Mouse (Mus musculus): Measurements from ENCODE around the gene Pctp. TPM values are rescaled to one million over a fixed set of nuclear protein-coding genes. Genes with fewer than 3 reads are reported as not detected.

Pctp gene
- polyA plus RNA-seq, 1 experiment = 0.84 TPM

DNA sequence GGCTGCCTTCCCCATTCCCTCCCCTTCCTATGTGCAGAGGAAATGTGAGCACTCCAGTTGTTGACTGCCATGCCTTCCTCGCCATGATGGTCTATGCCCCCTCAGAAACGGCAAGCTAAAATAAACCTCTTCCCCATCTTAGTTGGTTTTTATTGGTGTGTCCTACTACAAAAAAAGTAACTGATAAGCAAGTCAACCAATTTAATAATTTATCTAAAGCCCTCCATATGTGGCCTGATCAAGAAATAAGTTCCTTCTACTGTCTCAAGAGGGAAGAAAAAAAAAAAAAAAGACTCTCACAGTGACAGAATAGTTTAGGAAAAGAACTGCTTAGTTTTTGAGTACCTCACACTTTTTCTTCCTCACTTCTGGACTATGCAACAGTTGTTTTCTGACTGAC, 22.6 kb downstream of the Pctp start:
- TF ChIP-seq USF1 (IDR thresholded peaks at IDR 0.05; ENCODE audit: low read depth) (no peak), CEBPB (IDR thresholded peaks at IDR 0.05; ENCODE audit: low read depth) (no peak), MAX (IDR thresholded peaks at IDR 0.05) (no peak), MYOD1 (IDR thresholded peaks at IDR 0.05; ENCODE audit: control insufficient read depth, insufficient read length, low read depth) (no peak), MYOG (IDR thresholded peaks at IDR 0.05; ENCODE audit: control insufficient read depth, extremely low read depth, insufficient read length) (no peak), CTCF (IDR thresholded peaks at IDR 0.05; ENCODE audit: control insufficient read depth, insufficient read depth, insufficient read length) (no peak), FOSL1 (IDR thresholded peaks at IDR 0.05; ENCODE audit: insufficient read depth, low read length, poor library complexity, severe bottlenecking) (no peak)
- no peaks in the 10 kb centered on the region for H3K36me3 ChIP-seq (ENCODE audit: control insufficient read depth, insufficient read depth)

DNA sequence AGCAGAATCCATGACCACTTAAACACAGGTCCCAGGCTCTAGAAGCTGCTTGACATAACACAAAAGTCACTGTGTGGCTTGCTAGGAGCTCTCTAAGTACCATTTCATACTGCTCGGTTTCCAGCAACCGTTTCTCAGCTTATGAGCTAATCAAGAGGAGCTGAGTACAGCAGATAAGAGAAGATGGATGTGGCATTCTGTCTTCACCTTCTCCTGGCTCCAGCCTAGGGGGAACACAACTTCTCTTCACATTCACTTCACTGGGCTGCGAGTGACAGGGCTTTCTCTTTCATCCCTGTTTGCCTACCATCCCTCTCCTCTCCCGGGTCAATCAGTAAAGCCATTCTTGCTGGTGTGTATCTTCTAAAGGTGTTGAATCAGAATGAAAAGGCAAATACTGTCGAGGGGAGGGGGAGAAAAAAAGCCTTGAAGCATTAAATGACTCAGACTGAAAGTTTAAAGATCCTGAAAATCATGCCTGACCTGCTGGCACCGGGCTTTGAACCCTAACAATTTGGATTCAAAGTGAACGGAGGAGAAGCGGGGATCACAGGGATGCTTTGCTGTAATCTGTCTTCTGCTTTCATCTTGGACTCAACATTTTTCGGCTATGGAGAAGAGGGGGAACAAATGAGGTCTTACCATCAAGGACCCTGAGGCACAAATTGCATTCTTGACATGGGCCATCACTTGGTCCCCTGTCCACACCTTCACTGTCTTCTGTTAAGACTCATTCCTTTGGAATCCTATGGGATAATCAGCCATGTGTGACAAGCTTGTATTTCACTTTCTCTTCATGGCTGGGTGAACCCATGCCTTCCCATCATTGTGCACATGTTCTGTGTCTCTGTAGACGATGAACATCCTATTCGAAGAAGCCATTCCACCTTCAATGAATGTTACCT, 23.5 kb downstream of the Pctp start:
- no peaks in the 10 kb centered on the region for H3K27me3 ChIP-seq (ENCODE audit: control insufficient read depth, insufficient read depth, insufficient read length)
- H3K79me2 ChIP-seq (ENCODE audit: control insufficient read depth, insufficient read depth) = no peaks in the 10 kb centered on the region
- no peak for TF ChIP-seq FOSL1 (IDR thresholded peaks at IDR 0.05; ENCODE audit: insufficient read depth, low read length, poor library complexity, severe bottlenecking)
- no peak for TF ChIP-seq MYOD1 (IDR thresholded peaks at IDR 0.05; ENCODE audit: control insufficient read depth, insufficient read length, low read depth)
- no peak for TF ChIP-seq CEBPB (IDR thresholded peaks at IDR 0.05; ENCODE audit: low read depth)
- no peak for TF ChIP-seq USF1 (IDR thresholded peaks at IDR 0.05; ENCODE audit: low read depth)
- no peak for TF ChIP-seq MYOG (IDR thresholded peaks at IDR 0.05; ENCODE audit: control insufficient read depth, extremely low read depth, insufficient read length)
- TF ChIP-seq CTCF (IDR thresholded peaks at IDR 0.05; ENCODE audit: control insufficient read depth, insufficient read depth, insufficient read length) = no peak
- no peak for TF ChIP-seq MAX (IDR thresholded peaks at IDR 0.05)
- H3K79me3 ChIP-seq (ENCODE audit: low read depth) = no peaks in the 10 kb centered on the region
- no peaks in the 10 kb centered on the region for H3K36me3 ChIP-seq (ENCODE audit: control insufficient read depth, insufficient read depth)
- H3K4me3 ChIP-seq (ENCODE audit: insufficient read depth, poor library complexity, severe bottlenecking) = no peak overlapping the region
- H3ac ChIP-seq (ENCODE audit: control insufficient read depth, insufficient read length, low read depth) = no peak overlapping the region

More for the DNA sequence above, 22.6 kb downstream of the Pctp start:
- no peaks in the 10 kb centered on the region for H3K79me3 ChIP-seq (ENCODE audit: low read depth)
- no peak overlapping the region for H3ac ChIP-seq (ENCODE audit: control insufficient read depth, insufficient read length, low read depth)
- no peak overlapping the region for H3K4me3 ChIP-seq (ENCODE audit: insufficient read depth, poor library complexity, severe bottlenecking)
- H3K79me2 ChIP-seq (ENCODE audit: control insufficient read depth, insufficient read depth) = no peaks in the 10 kb centered on the region
- H3K27me3 ChIP-seq (ENCODE audit: control insufficient read depth, insufficient read depth, insufficient read length) = no peaks in the 10 kb centered on the region

DNA sequence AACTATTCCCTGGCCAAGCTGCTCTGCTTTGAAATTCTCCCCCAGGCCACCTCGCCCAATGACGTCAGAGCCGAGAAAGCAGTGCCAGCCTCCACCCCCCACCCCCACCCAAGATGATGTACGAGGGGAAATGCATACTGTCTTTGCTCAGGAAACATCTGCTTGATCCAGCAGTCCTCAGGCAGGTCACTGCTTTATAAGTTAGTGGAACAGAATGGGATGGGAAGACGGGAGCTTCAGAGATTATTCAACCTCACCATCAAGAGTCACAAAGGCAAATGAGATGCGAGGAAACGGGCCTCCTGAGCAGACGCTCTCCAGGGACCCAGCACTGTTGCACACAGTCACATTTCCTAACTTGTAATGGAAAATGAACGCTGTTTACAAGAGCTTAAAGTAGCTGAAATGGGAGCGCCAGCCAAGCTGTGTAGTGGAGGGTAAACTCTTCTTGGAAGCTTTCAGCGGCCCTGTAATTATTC, 24.3 kb downstream of the Pctp start:
- Histone ChIP-seq H3ac (ENCODE audit: control insufficient read depth, insufficient read length, low read depth) (no peak overlapping the region), H3K4me3 (ENCODE audit: insufficient read depth, poor library complexity, severe bottlenecking) (no peak overlapping the region)
- no peak for TF ChIP-seq MYOD1 (IDR thresholded peaks at IDR 0.05; ENCODE audit: control insufficient read depth, insufficient read length, low read depth)
- no peak for TF ChIP-seq MAX (IDR thresholded peaks at IDR 0.05)
- no peak for TF ChIP-seq USF1 (IDR thresholded peaks at IDR 0.05; ENCODE audit: low read depth)
- TF ChIP-seq MYOG (IDR thresholded peaks at IDR 0.05; ENCODE audit: control insufficient read depth, extremely low read depth, insufficient read length) = no peak
- no peak for TF ChIP-seq CTCF (IDR thresholded peaks at IDR 0.05; ENCODE audit: control insufficient read depth, insufficient read depth, insufficient read length)
- no peak for TF ChIP-seq CEBPB (IDR thresholded peaks at IDR 0.05; ENCODE audit: low read depth)
- no peak for TF ChIP-seq FOSL1 (IDR thresholded peaks at IDR 0.05; ENCODE audit: insufficient read depth, low read length, poor library complexity, severe bottlenecking)

DNA sequence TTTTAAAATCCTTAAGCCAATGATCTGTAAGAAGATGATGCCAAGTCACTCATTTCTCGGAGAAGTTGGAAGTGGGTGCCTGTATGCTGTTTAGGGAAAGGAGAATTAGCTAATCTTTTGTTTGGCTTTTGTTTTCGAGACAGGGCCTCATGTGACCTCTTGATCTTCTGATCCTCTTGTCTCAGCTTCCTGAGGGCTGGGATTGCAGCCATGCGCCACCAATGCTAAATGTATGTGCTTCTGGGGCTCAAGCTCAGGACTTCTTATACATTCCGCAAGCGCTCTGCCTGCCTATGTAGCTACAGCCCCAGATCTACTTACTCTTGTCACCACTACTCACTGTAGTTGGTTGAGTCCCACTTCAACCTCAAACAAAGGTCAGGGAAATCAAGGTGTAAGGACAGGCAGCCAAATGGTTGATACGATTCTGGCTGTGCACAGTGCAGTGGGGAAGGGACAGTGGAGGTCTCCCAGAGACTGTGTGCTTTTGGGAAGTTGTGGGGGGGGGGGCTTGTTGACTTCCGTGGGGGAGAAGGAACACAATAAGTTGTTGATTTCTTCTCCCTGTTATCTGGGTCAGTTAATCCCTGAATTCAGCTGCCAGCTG, 24.8 kb downstream of the Pctp start:
- Histone ChIP-seq H3K79me3 (ENCODE audit: low read depth) (no peaks in the 10 kb centered on the region), H3K27me3 (ENCODE audit: control insufficient read depth, insufficient read depth, insufficient read length) (no peaks in the 10 kb centered on the region)

More for the DNA sequence above, 24.3 kb downstream of the Pctp start:
- no peaks in the 10 kb centered on the region for H3K27me3 ChIP-seq (ENCODE audit: control insufficient read depth, insufficient read depth, insufficient read length)
- H3K79me2 ChIP-seq (ENCODE audit: control insufficient read depth, insufficient read depth) = no peaks in the 10 kb centered on the region
- no peaks in the 10 kb centered on the region for H3K36me3 ChIP-seq (ENCODE audit: control insufficient read depth, insufficient read depth)
- no peaks in the 10 kb centered on the region for H3K79me3 ChIP-seq (ENCODE audit: low read depth)

DNA sequence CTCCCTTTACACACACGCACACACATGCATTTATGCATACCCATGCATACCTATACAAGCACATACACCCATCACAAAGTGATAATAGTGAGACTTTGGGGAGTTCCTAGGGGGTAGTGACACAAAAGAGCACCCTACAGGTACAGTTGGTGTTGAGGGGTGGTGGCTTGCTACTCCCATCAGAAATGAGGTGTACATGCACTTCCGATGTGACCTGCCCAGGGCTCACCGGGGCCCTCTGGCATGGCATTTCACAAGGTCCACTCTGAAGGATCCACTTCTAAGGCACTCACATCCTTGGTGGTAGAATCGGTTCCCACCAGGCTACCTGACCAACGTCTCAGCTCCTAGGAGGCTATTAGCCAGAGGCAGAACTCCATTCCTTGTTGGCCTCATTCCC, 26.3 kb downstream of the Pctp start:
- Histone ChIP-seq H3K36me3 (ENCODE audit: control insufficient read depth, insufficient read depth) (no peaks in the 10 kb centered on the region), H3K27me3 (ENCODE audit: control insufficient read depth, insufficient read depth, insufficient read length) (no peaks in the 10 kb centered on the region), H3K79me2 (ENCODE audit: control insufficient read depth, insufficient read depth) (no peaks in the 10 kb centered on the region), H3ac (ENCODE audit: control insufficient read depth, insufficient read length, low read depth) (no peak overlapping the region), H3K79me3 (ENCODE audit: low read depth) (no peaks in the 10 kb centered on the region), H3K4me3 (ENCODE audit: insufficient read depth, poor library complexity, severe bottlenecking) (no peak overlapping the region)
- TF ChIP-seq MAX (IDR thresholded peaks at IDR 0.05) = no peak
- no peak for TF ChIP-seq MYOG (IDR thresholded peaks at IDR 0.05; ENCODE audit: control insufficient read depth, extremely low read depth, insufficient read length)
- no peak for TF ChIP-seq CEBPB (IDR thresholded peaks at IDR 0.05; ENCODE audit: low read depth)
- no peak for TF ChIP-seq USF1 (IDR thresholded peaks at IDR 0.05; ENCODE audit: low read depth)
- TF ChIP-seq CTCF (IDR thresholded peaks at IDR 0.05; ENCODE audit: control insufficient read depth, insufficient read depth, insufficient read length) = no peak
- TF ChIP-seq MYOD1 (IDR thresholded peaks at IDR 0.05; ENCODE audit: control insufficient read depth, insufficient read length, low read depth) = no peak
- no peak for TF ChIP-seq FOSL1 (IDR thresholded peaks at IDR 0.05; ENCODE audit: insufficient read depth, low read length, poor library complexity, severe bottlenecking)

More for the DNA sequence above, 24.8 kb downstream of the Pctp start:
- Histone ChIP-seq H3K4me3 (ENCODE audit: insufficient read depth, poor library complexity, severe bottlenecking) (no peak overlapping the region), H3K36me3 (ENCODE audit: control insufficient read depth, insufficient read depth) (no peaks in the 10 kb centered on the region), H3ac (ENCODE audit: control insufficient read depth, insufficient read length, low read depth) (no peak overlapping the region), H3K79me2 (ENCODE audit: control insufficient read depth, insufficient read depth) (no peaks in the 10 kb centered on the region)
- TF ChIP-seq CTCF (IDR thresholded peaks at IDR 0.05; ENCODE audit: control insufficient read depth, insufficient read depth, insufficient read length) = no peak
- TF ChIP-seq FOSL1 (IDR thresholded peaks at IDR 0.05; ENCODE audit: insufficient read depth, low read length, poor library complexity, severe bottlenecking) = no peak
- no peak for TF ChIP-seq CEBPB (IDR thresholded peaks at IDR 0.05; ENCODE audit: low read depth)
- TF ChIP-seq USF1 (IDR thresholded peaks at IDR 0.05; ENCODE audit: low read depth) = no peak
- TF ChIP-seq MYOD1 (IDR thresholded peaks at IDR 0.05; ENCODE audit: control insufficient read depth, insufficient read length, low read depth) = no peak
- no peak for TF ChIP-seq MYOG (IDR thresholded peaks at IDR 0.05; ENCODE audit: control insufficient read depth, extremely low read depth, insufficient read length)
- TF ChIP-seq MAX (IDR thresholded peaks at IDR 0.05) = no peak
